20 mouse cellular contexts compared by ENCODE assay signal in the genomic region with DNA sequence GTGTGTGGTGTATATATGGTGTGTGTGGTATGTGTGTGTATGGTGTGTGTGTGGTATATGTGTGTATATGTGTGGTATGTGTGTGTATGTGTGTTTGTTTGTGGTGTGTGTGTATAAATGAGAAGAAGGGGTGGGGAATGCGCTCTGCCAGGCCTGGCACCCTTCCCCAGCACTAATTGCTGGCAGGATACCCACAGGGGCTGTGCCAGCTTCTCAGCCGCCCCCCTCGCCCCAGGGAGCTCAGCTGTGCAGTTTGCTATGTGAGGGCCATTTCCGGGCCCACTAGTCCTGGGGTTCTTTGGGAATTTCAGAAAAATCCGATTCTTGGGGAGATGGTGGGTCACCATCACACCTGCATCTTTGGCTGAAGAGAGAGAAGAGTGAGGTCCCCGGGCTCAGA. TPM values are rescaled to one million over a fixed set of nuclear protein-coding genes. Genes with fewer than 3 reads are reported as not detected.
DNase-seq lines count a peak whose midpoint lies in the region; ATAC-seq lines count a peak whose summit lies in the region.
"Had no signal": no experiment of that assay in that cellular context is flagged by ENCODE, and none has a peak within 500 bp of the region (broad histone marks: within the 10 kb centered on the region; RNA-seq: fewer than 3 reads in every experiment).

No protein-coding gene starts in this region.

- no peaks in the 10 kb centered on the region for H3K36me3 ChIP-seq in heart, embryonic 13.5 days
- no peaks in the 10 kb centered on the region for H3K36me3 ChIP-seq in heart, embryonic 10.5 days
- H3K36me3 ChIP-seq in forebrain, embryonic 16.5 days (ENCODE audit: control insufficient read depth, insufficient read depth), result no peaks in the 10 kb centered on the region
- H3K36me3 ChIP-seq: G1E; limb, embryonic 12.5 days; liver, embryonic 13.5 days; lung, embryonic 15.5 days; midbrain, embryonic 13.5 days had no signal

- H3K27ac ChIP-seq in heart, embryonic 13.5 days (replicated peaks), result no peak overlapping the region
- no peak overlapping the region for H3K27ac ChIP-seq in heart, embryonic 10.5 days
- H3K27ac ChIP-seq in forebrain, embryonic 16.5 days (ENCODE audit: low read length), result no peak overlapping the region
- H3K27ac ChIP-seq: left cerebral cortex, adult 2 months; limb, embryonic 12.5 days; liver, embryonic 13.5 days; lung, embryonic 15.5 days; macrophage; midbrain, embryonic 13.5 days had no signal

- no peak overlapping the region for H3K4me3 ChIP-seq in heart, embryonic 13.5 days
- H3K4me3 ChIP-seq in heart, embryonic 10.5 days, result no peak overlapping the region
- H3K4me3 ChIP-seq in forebrain, embryonic 16.5 days (replicated peaks; ENCODE audit: low read length), result no peak overlapping the region
- H3K4me3 ChIP-seq: left cerebral cortex, adult 2 months; limb, embryonic 12.5 days; liver, embryonic 13.5 days; lung, embryonic 15.5 days; midbrain, embryonic 13.5 days had no signal

- ATAC-seq in heart, embryonic 13.5 days (ENCODE audit: extremely low read depth, insufficient number of reproducible peaks, low FRiP score, low TSS enrichment), result no peak
- ATAC-seq in forebrain, embryonic 16.5 days, result peak; percentile 67
- ATAC-seq in megakaryocyte-erythroid progenitor cell, adult 5-6 weeks (replicated peaks; ENCODE audit: low FRiP score, low TSS enrichment, poor library complexity, severe bottlenecking), result no peak
- ATAC-seq: CD4-positive, CD25-positive, alpha-beta regulatory T cell, adult 4 months; midbrain, embryonic 13.5 days had no signal

- peak; percentile 79 to 86 for DNase-seq in cerebellum, postnatal 10 days
- DNase-seq in cerebellum, adult 8-10 months, result no peak
- no peak for DNase-seq in heart, embryonic 10.5 days (ENCODE audit: low spot score)
- DNase-seq in layer of hippocampus, postnatal 14 days (ENCODE audit: low spot score in 2 of 2), result peak; percentile 52 to 59
- DNase-seq in layer of hippocampus, adult 11-12 months (ENCODE audit: low spot score), result no peak
- DNase-seq: cerebellum, postnatal 25 days; gastrocnemius, postnatal 36 days; kidney, postnatal 4 days; liver, embryonic 13.5 days; right cerebral cortex, postnatal 25 days had no signal

- H3K4me2 ChIP-seq in heart, embryonic 13.5 days, result no peak overlapping the region
- no peak overlapping the region for H3K4me2 ChIP-seq in forebrain, embryonic 16.5 days (ENCODE audit: low read length)
- H3K4me2 ChIP-seq: limb, embryonic 12.5 days; liver, embryonic 13.5 days; lung, embryonic 15.5 days had no signal

- peaks cover 45% of the 10 kb centered on the region for H3K27me3 ChIP-seq in heart, embryonic 13.5 days (replicated peaks)
- H3K27me3 ChIP-seq in heart, embryonic 10.5 days (ENCODE audit: insufficient read depth, poor library complexity, severe bottlenecking), result peaks cover 49% of the 10 kb centered on the region
- peaks cover 48% of the 10 kb centered on the region for H3K27me3 ChIP-seq in forebrain, embryonic 16.5 days (replicated peaks; ENCODE audit: control insufficient read depth, insufficient read depth, low read length)

- H3K9me3 ChIP-seq in heart, embryonic 13.5 days, result no peaks in the 10 kb centered on the region
- H3K9me3 ChIP-seq in heart, embryonic 10.5 days, result no peaks in the 10 kb centered on the region
- H3K9me3 ChIP-seq in forebrain, embryonic 16.5 days (ENCODE audit: control insufficient read depth, low read length), result no peaks in the 10 kb centered on the region
- H3K9me3 ChIP-seq: G1E; liver, embryonic 13.5 days; lung, embryonic 15.5 days; midbrain, embryonic 13.5 days had no signal

- peak overlapping the region; percentile 79 for H3K9ac ChIP-seq in heart, embryonic 13.5 days
- no peak overlapping the region for H3K9ac ChIP-seq in forebrain, embryonic 16.5 days (replicated peaks; ENCODE audit: low read depth, low read length)
- H3K9ac ChIP-seq: limb, embryonic 12.5 days; liver, embryonic 13.5 days; lung, embryonic 15.5 days; midbrain, embryonic 13.5 days had no signal

- WGBS in heart, embryonic 13.5 days, result 70% methylated on average over 6 of the region's 6 CpGs
- 84% methylated on average over 6 of the region's 6 CpGs for WGBS in heart, embryonic 10.5 days
- WGBS in forebrain, embryonic 16.5 days, result 44% methylated on average over 6 of the region's 6 CpGs

- H3K4me1 ChIP-seq in heart, embryonic 13.5 days, result peaks cover 94% of the 10 kb centered on the region
- peaks cover 93% of the 10 kb centered on the region for H3K4me1 ChIP-seq in heart, embryonic 10.5 days
- H3K4me1 ChIP-seq in forebrain, embryonic 16.5 days (replicated peaks; ENCODE audit: control insufficient read depth, insufficient read depth, low read length), result peaks cover 34% of the 10 kb centered on the region
- H3K4me1 ChIP-seq: liver, embryonic 13.5 days had no signal

RNA-seq across cellular contexts. Expression of gene Casz1, which starts 9.0 kb away (rescaled TPM):
- 18.3 and 20.2 TPM in 2 replicates for polyA plus RNA-seq in heart, embryonic 13.5 days (2015; fragmentation: Nextera tagmentation; extraction: Ambion mirVana)
- 15.9 and 26.3 TPM in 2 replicates for polyA plus RNA-seq in heart, embryonic 10.5 days (2016; fragmentation: Nextera tagmentation; extraction: Ambion mirVana)
- total RNA-seq in layer of hippocampus, postnatal 14 days (2021), result 1 to 10 TPM in 1 of 2 experiments, under 1 TPM in 1; 0.88 to 1.1 TPM
- 0.98 and 1.0 TPM in 2 replicates for polyA plus RNA-seq in forebrain, embryonic 16.5 days (2015; fragmentation: Nextera tagmentation; extraction: Ambion mirVana)
- total RNA-seq in megakaryocyte-erythroid progenitor cell, adult 5-6 weeks (2014; fragmentation: Nextera tagmentation), result 0.55 and 0.96 TPM in 2 replicates
- total RNA-seq in megakaryocyte-erythroid progenitor cell, adult 5-6 weeks (2017), result 0.27 and 0.75 TPM in 2 replicates

Comparison
In these comparisons a context has a peak if more than half of its experiments do, and no peak if none do; other contexts are left out.
1. DNase-seq: peak in cerebellum, postnatal 10 days (2 of 2) and layer of hippocampus, postnatal 14 days (2 of 2); none in cerebellum, adult 8-10 months (single experiment), heart, embryonic 10.5 days (single experiment) and layer of hippocampus, adult 11-12 months (single experiment).